Mouse (Mus musculus): Measurements from ENCODE around the gene Gse1.

DNA sequence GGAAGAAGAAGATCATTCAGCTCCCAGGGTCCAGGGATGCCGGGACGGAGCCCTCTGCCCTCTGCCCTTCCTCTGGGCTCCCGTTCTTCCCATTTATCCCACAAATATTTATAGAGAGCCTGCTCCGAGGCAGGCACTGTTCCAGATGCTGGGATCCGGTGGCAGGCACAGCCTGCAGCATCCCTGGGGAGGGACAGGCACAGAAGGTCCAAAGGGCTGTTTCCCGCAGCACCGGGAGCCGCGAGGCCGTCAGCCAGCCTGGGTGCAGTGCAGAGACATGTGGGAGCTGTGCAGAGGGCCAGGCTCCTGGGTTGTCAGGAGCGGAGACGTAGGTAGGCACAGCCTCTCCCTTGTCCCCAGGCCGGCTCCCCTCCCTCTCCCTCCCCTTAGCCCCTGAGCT is 4.7 kb downstream of the Gse1 start:
- TF ChIP-seq GATA1 (IDR thresholded peaks at IDR 0.05; ENCODE audit: low read length): no peak
- no peak for TF ChIP-seq TAL1 (IDR thresholded peaks at IDR 0.05; ENCODE audit: low read length)
